Mouse (Mus musculus) T-helper 17 cell (primary cell): ENCODE measurements around the gene Nat8f4.
"Not testable (repeated sequence)": the region's sequence is repeated elsewhere in the genome, so short reads cannot be mapped to it uniquely, and the experiment has no call there.

Experiments used
- in situ Hi-C, 2 experiments: fragments of 300-600 bp; cut with MboI, MseI; formaldehyde crosslinking; loops; 1 replicate in 1 of 2; 2 replicates in 1 of 2; pipeline ENCODE4 v1.15.1; 2025; ENCODE audit warnings: high pct_unique_total_duplicates in 2 of 2

Nat8f4 gene

GRCm38 (mm10) chr6:85902303-85902702 is 2.4 kb downstream of the Nat8f4 start:
- in situ Hi-C loops: no loop called here

GRCm38 (mm10) chr6:85898596-85899475 is 5.8 kb downstream of the Nat8f4 start:
- in situ Hi-C loops: loop anchor here in 1 of 2 experiments (5.0 kb wide), 1 partner anchor 67 kb away; the partner anchor contains the start of gene Nat8

- in situ Hi-C loops: loop anchor here in 1 of 2 experiments (5.0 kb wide), 1 partner anchor 63 kb away; the partner anchor contains the start of gene Nat8
Measured at GRCm38 (mm10) chr6:85895061-85895648, 9.5 kb downstream of the Nat8f4 start.

- in situ Hi-C loops: no loop called here
Measured at GRCm38 (mm10) chr6:85888961-85889360, 15.7 kb downstream of the Nat8f4 start.

GRCm38 (mm10) chr6:85884311-85884710 is 20.4 kb downstream of the Nat8f4 start:
- in situ Hi-C loops: no loop called here

- in situ Hi-C loops: not testable (repeated sequence)
Measured at GRCm38 (mm10) chr6:85883246-85883645, 21.4 kb downstream of the Nat8f4 start.

- in situ Hi-C loops: not testable (repeated sequence)
Measured at GRCm38 (mm10) chr6:85869006-85869405, 35.7 kb downstream of the Nat8f4 start, which contains the start of gene Nat8f2. TSS of gene Nat8f2 (minus strand) at chr6:85869158.

GRCm38 (mm10) chr6:85867726-85868690 is 36.7 kb downstream of the Nat8f4 start:
- in situ Hi-C loops: no loop called here

- in situ Hi-C loops: not testable (repeated sequence)
Measured at GRCm38 (mm10) chr6:85866995-85867394, 37.7 kb downstream of the Nat8f4 start.

GRCm38 (mm10) chr6:85866166-85866565 is 38.5 kb downstream of the Nat8f4 start:
- in situ Hi-C loops: not testable (repeated sequence)

GRCm38 (mm10) chr6:85864900-85865639 is 39.6 kb downstream of the Nat8f4 start:
- in situ Hi-C loops: not testable (repeated sequence)

- in situ Hi-C loops: no loop called here
Measured at GRCm38 (mm10) chr6:85863840-85864239, 40.8 kb downstream of the Nat8f4 start.

GRCm38 (mm10) chr6:85863136-85863535 is 41.5 kb downstream of the Nat8f4 start:
- in situ Hi-C loops: no loop called here

- in situ Hi-C loops: no loop called here
Measured at GRCm38 (mm10) chr6:85862565-85862964, 42.1 kb downstream of the Nat8f4 start.

- in situ Hi-C loops: no loop called here
Measured at GRCm38 (mm10) chr6:85861247-85861646, 43.4 kb downstream of the Nat8f4 start.

- in situ Hi-C loops: no loop called here
Measured at GRCm38 (mm10) chr6:85856194-85856678, 48.4 kb downstream of the Nat8f4 start.

- in situ Hi-C loops: no loop called here
Measured at GRCm38 (mm10) chr6:85853481-85853880, 51.2 kb downstream of the Nat8f4 start.

GRCm38 (mm10) chr6:85851062-85851773 is 53.5 kb downstream of the Nat8f4 start:
- in situ Hi-C loops: no loop called here

GRCm38 (mm10) chr6:85849240-85849639 is 55.4 kb downstream of the Nat8f4 start:
- in situ Hi-C loops: no loop called here
